Comparison of ENCODE assay signal across 8 mouse cellular contexts in genomic region chr4:148074521-148075189, GRCm38 (mm10). TPM values are rescaled to one million over a fixed set of nuclear protein-coding genes. Genes with fewer than 3 reads are reported as not detected.
DNase-seq lines count a peak whose midpoint lies in the region; ATAC-seq and TF ChIP-seq lines count a peak whose summit lies in the region.

No protein-coding gene starts in this region.

- H3K9me3 ChIP-seq in liver, embryonic 16.5 days (replicated peaks; ENCODE audit: control insufficient read depth, low read length) = no peaks in the 10 kb centered on the region
- no peaks in the 10 kb centered on the region for H3K9me3 ChIP-seq in stomach, postnatal 0 days (ENCODE audit: control insufficient read depth, low read length)

- 40% methylated on average over 17 of the region's 17 CpGs for WGBS in liver, embryonic 16.5 days (ENCODE audit: insufficient replicate concordance)
- WGBS in stomach, postnatal 0 days = 37% methylated on average over 17 of the region's 17 CpGs

- peak overlapping the region; percentile 58 for H3K4me2 ChIP-seq in liver, embryonic 16.5 days (ENCODE audit: low read depth, low read length)
- peak overlapping the region; percentile 53 for H3K4me2 ChIP-seq in stomach, postnatal 0 days (replicated peaks; ENCODE audit: low read depth)

- TF ChIP-seq CTCF in layer of hippocampus, adult 2 months (conservative IDR thresholded peaks at IDR 0.05) = peak; percentile 77
- TF ChIP-seq CTCF in stomach, postnatal 0 days (IDR thresholded peaks at IDR 0.05; ENCODE audit: low read depth) = peak; percentile 66

- peak overlapping the region; percentile 44 for H3K4me3 ChIP-seq in layer of hippocampus, adult 2 months
- peak overlapping the region; percentile 43 for H3K4me3 ChIP-seq in liver, embryonic 16.5 days (ENCODE audit: low read depth, low read length)
- peak overlapping the region; percentile 29 for H3K4me3 ChIP-seq in stomach, postnatal 0 days (ENCODE audit: low read depth, low read length)

- TF ChIP-seq EP300 in stomach, postnatal 0 days (optimal IDR thresholded peaks at IDR 0.05) = no peak

- peak overlapping the region; percentile 19 for H3K9ac ChIP-seq in liver, embryonic 16.5 days (ENCODE audit: low read depth, low read length)
- peak overlapping the region; percentile 35; the same call in 1 of the 2 replicates for H3K9ac ChIP-seq in stomach, postnatal 0 days (ENCODE audit: low read length)

- no peak overlapping the region for H3K27ac ChIP-seq in layer of hippocampus, adult 2 months
- no peak overlapping the region for H3K27ac ChIP-seq in liver, embryonic 16.5 days (ENCODE audit: low read length)
- H3K27ac ChIP-seq in stomach, postnatal 0 days (replicated peaks) = no peak overlapping the region

- peaks cover 5% of the 10 kb centered on the region for H3K4me1 ChIP-seq in liver, embryonic 16.5 days (ENCODE audit: control insufficient read depth, low read depth, low read length)
- H3K4me1 ChIP-seq in stomach, postnatal 0 days (replicated peaks; ENCODE audit: control insufficient read depth, insufficient read depth) = no peaks in the 10 kb centered on the region

- peak; percentile 41 for ATAC-seq in granulocyte monocyte progenitor cell, adult 5-6 weeks (replicated peaks; ENCODE audit: poor library complexity, severe bottlenecking)
- no peak for ATAC-seq in liver, embryonic 16.5 days (ENCODE audit: low read depth)
- ATAC-seq in stomach, postnatal 0 days (ENCODE audit: low FRiP score, low TSS enrichment) = peak; percentile 48

- no peaks in the 10 kb centered on the region for H3K27me3 ChIP-seq in liver, embryonic 16.5 days (ENCODE audit: control insufficient read depth, insufficient read depth, low read depth, low read length)
- H3K27me3 ChIP-seq in stomach, postnatal 0 days (ENCODE audit: control insufficient read depth, insufficient read depth, low read length) = no peaks in the 10 kb centered on the region

- no peaks in the 10 kb centered on the region for H3K36me3 ChIP-seq in liver, embryonic 16.5 days (ENCODE audit: control insufficient read depth, insufficient read depth)
- no peaks in the 10 kb centered on the region for H3K36me3 ChIP-seq in stomach, postnatal 0 days (ENCODE audit: control insufficient read depth, insufficient read depth, low read length)

- DNase-seq in layer of hippocampus, adult 2 months (ENCODE audit: low spot score in 2 of 2) = no peak
- no peak for DNase-seq in layer of hippocampus, adult 9-10 months (ENCODE audit: low spot score)
- DNase-seq in T-cell, adult 2 months (ENCODE audit: low spot score) = peak; percentile 39
- peak; percentile 46 for DNase-seq in stomach, postnatal 0 days (ENCODE audit: low spot score)
- DNase-seq in layer of hippocampus, adult 11-12 months (ENCODE audit: low spot score) = no peak
- DNase-seq in layer of hippocampus, adult 8-10 months (ENCODE audit: low spot score in 2 of 2) = no peak

RNA-seq across cellular contexts. Expression of gene Agtrap, which starts 13.2 kb away (rescaled TPM):
- total RNA-seq in layer of hippocampus, adult 2 months (2021) = 1 to 10 TPM; 7.2 to 9.8 TPM
- total RNA-seq in granulocyte monocyte progenitor cell, adult 5-6 weeks (2014; fragmentation: Nextera tagmentation) = 28.5 and 30.0 TPM in 2 replicates
- total RNA-seq in granulocyte monocyte progenitor cell, adult 5-6 weeks (2017) = 28.2 and 30.8 TPM in 2 replicates
- polyA plus RNA-seq in liver, embryonic 16.5 days (2015; fragmentation: Nextera tagmentation; extraction: Ambion mirVana) = 9.2 and 9.4 TPM in 2 replicates
- polyA plus RNA-seq in stomach, postnatal 0 days (2015; fragmentation: Nextera tagmentation; extraction: Ambion mirVana) = 23.2 and 26.9 TPM in 2 replicates
- 10 to 100 TPM in 2 of 4 experiments, 1 to 10 TPM in 2; 7.0 to 12.8 (median 9.1) TPM for total RNA-seq in layer of hippocampus, adult 8-10 months (2022)

RNA-seq across cellular contexts. Expression of gene Mthfr, which starts 35.8 kb away (rescaled TPM):
- total RNA-seq in layer of hippocampus, adult 2 months (2021) = 10 to 100 TPM; 33.5 to 37.2 TPM
- 5.4 and 7.6 TPM in 2 replicates for total RNA-seq in granulocyte monocyte progenitor cell, adult 5-6 weeks (2014; fragmentation: Nextera tagmentation)
- 2.7 and 9.0 TPM in 2 replicates for total RNA-seq in granulocyte monocyte progenitor cell, adult 5-6 weeks (2017)
- 10.9 and 11.9 TPM in 2 replicates for polyA plus RNA-seq in liver, embryonic 16.5 days (2015; fragmentation: Nextera tagmentation; extraction: Ambion mirVana)
- polyA plus RNA-seq in stomach, postnatal 0 days (2015; fragmentation: Nextera tagmentation; extraction: Ambion mirVana) = 8.2 and 8.7 TPM in 2 replicates
- 10 to 100 TPM; 32.7 to 41.0 (median 38.5) TPM for total RNA-seq in layer of hippocampus, adult 8-10 months (2022)

RNA-seq across cellular contexts. Expression of gene Clcn6, which starts 36.0 kb away (rescaled TPM):
- 10 to 100 TPM; 77.0 to 77.6 TPM for total RNA-seq in layer of hippocampus, adult 2 months (2021)
- total RNA-seq in granulocyte monocyte progenitor cell, adult 5-6 weeks (2014; fragmentation: Nextera tagmentation) = 7.4 and 9.1 TPM in 2 replicates
- total RNA-seq in granulocyte monocyte progenitor cell, adult 5-6 weeks (2017) = 1.3 and 4.3 TPM in 2 replicates
- 1.4 and 1.8 TPM in 2 replicates for polyA plus RNA-seq in liver, embryonic 16.5 days (2015; fragmentation: Nextera tagmentation; extraction: Ambion mirVana)
- polyA plus RNA-seq in stomach, postnatal 0 days (2015; fragmentation: Nextera tagmentation; extraction: Ambion mirVana) = 1.8 and 2.1 TPM in 2 replicates
- 10 to 100 TPM; 81.7 to 89.6 (median 84.8) TPM for total RNA-seq in layer of hippocampus, adult 8-10 months (2022)

RNA-seq across cellular contexts. Expression of gene Mad2l2, which starts 55.5 kb away (rescaled TPM):
- 10 to 100 TPM; 13.8 to 14.5 TPM for total RNA-seq in layer of hippocampus, adult 2 months (2021)
- total RNA-seq in granulocyte monocyte progenitor cell, adult 5-6 weeks (2014; fragmentation: Nextera tagmentation) = 27.7 and 36.6 TPM in 2 replicates
- 4.3 and 10.0 TPM in 2 replicates for total RNA-seq in granulocyte monocyte progenitor cell, adult 5-6 weeks (2017)
- polyA plus RNA-seq in liver, embryonic 16.5 days (2015; fragmentation: Nextera tagmentation; extraction: Ambion mirVana) = 12.4 and 13.9 TPM in 2 replicates
- polyA plus RNA-seq in stomach, postnatal 0 days (2015; fragmentation: Nextera tagmentation; extraction: Ambion mirVana) = 24.6 and 25.0 TPM in 2 replicates
- total RNA-seq in layer of hippocampus, adult 8-10 months (2022) = 10 to 100 TPM; 12.5 to 17.7 (median 15.6) TPM

RNA-seq across cellular contexts. Expression of gene Draxin, which starts 55.8 kb away (rescaled TPM):
- total RNA-seq in layer of hippocampus, adult 2 months (2021) = 1 to 10 TPM in 1 of 2 experiments, under 1 TPM in 1; 0.83 to 1.0 TPM
- not detected in 2 replicates for total RNA-seq in granulocyte monocyte progenitor cell, adult 5-6 weeks (2014; fragmentation: Nextera tagmentation)
- 0.05 TPM in 1 of 2 replicates, not detected in the other for total RNA-seq in granulocyte monocyte progenitor cell, adult 5-6 weeks (2017)
- 0.04 TPM in 2 replicates for polyA plus RNA-seq in liver, embryonic 16.5 days (2015; fragmentation: Nextera tagmentation; extraction: Ambion mirVana)
- polyA plus RNA-seq in stomach, postnatal 0 days (2015; fragmentation: Nextera tagmentation; extraction: Ambion mirVana) = 0.01 TPM in 1 of 2 replicates, not detected in the other
- total RNA-seq in layer of hippocampus, adult 8-10 months (2022) = under 1 TPM; 0.23 to 0.37 (median 0.26) TPM

Comparison
In these comparisons a context has a peak if more than half of its experiments do, and no peak if none do; other contexts are left out.
1. DNase-seq: peak in T-cell, adult 2 months (single experiment) and stomach, postnatal 0 days (single experiment); none in layer of hippocampus, adult 2 months (0 of 2), layer of hippocampus, adult 9-10 months (single experiment), layer of hippocampus, adult 11-12 months (single experiment) and layer of hippocampus, adult 8-10 months (0 of 2).
2. RNA of gene Clcn6, which starts 36.0 kb away (total RNA-seq): 81.7 to 89.6 TPM in layer of hippocampus, adult 8-10 months and 77.0 to 77.6 TPM in layer of hippocampus, adult 2 months; 1.3 to 9.1 TPM in granulocyte monocyte progenitor cell, adult 5-6 weeks; every median in the first group is over 4 times any median in the second.
3. Peak in every context shown above with its lines, with median percentiles within 50 percentile points of each other: H3K4me3 ChIP-seq.